Mouse (Mus musculus) heart, embryonic 15.5 days (tissue): ENCODE measurements around the gene P2rx3. TPM values are rescaled to one million over a fixed set of nuclear protein-coding genes. Genes with fewer than 3 reads are reported as not detected.

ENCODE experiments used
- ATAC-seq: fragments of 200-750 bp; cut with Nextera tagmentation; replicated peaks from 2 replicates; pipeline ENCODE4 v1.8.0; 2017; ENCODE audit warnings: low read depth, moderate TSS enrichment; ENCODE audit not compliant: insufficient number of reproducible peaks, insufficient read depth, low FRiP score
- H3K27ac ChIP-seq: fragments of 300-500 bp; sonication (generic); 2 replicates; pipeline ENCODE4 v1.5.1; 2015; ENCODE audit warnings: mild to moderate bottlenecking, inconsistent platforms
- H3K27me3 ChIP-seq: fragments of 300-500 bp; sonication (generic); 2 replicates; pipeline ENCODE4 v1.6.1; 2015; ENCODE audit warnings: inconsistent platforms
- H3K36me3 ChIP-seq: fragments of 300-500 bp; sonication (generic); 2 replicates; pipeline ENCODE4 v1.6.1; 2015; ENCODE audit warnings: mild to moderate bottlenecking, inconsistent platforms
- H3K4me1 ChIP-seq: fragments of 300-500 bp; sonication (generic); replicated peaks from 2 replicates; pipeline ENCODE4 v1.6.1; 2015; ENCODE audit warnings: inconsistent platforms
- H3K4me2 ChIP-seq: fragments of 300-500 bp; sonication (generic); 2 replicates; pipeline ENCODE4 v1.6.1; 2015; ENCODE audit warnings: inconsistent platforms, mild to moderate bottlenecking, moderate library complexity
- H3K4me3 ChIP-seq: fragments of 300-500 bp; sonication (generic); 2 replicates; pipeline ENCODE4 v1.5.1; 2015; ENCODE audit warnings: mild to moderate bottlenecking, inconsistent platforms
- H3K9ac ChIP-seq: fragments of 300-500 bp; sonication (generic); 2 replicates; pipeline ENCODE4 v1.6.1; 2015; ENCODE audit warnings: mild to moderate bottlenecking, inconsistent platforms
- H3K9me3 ChIP-seq: fragments of 300-500 bp; sonication (generic); replicated peaks from 2 replicates; pipeline ENCODE4 v1.6.1; 2016; ENCODE audit warnings: inconsistent platforms
- WGBS: fragments of 180-500 bp; shearing (Covaris S2); methylation state at CpG from one replicate; pipeline ENCODE4 v1.1.7; 2015; ENCODE audit warnings: mixed read lengths; 5-methylcytosine and 5-hydroxymethylcytosine counted together
- polyA plus RNA-seq: library from polyadenylated mRNA; unstranded; fragments of >200 nt; fragmentation: Nextera tagmentation; extraction: Ambion mirVana; gene quantifications from 2 replicates; pipeline ENCODE4 v1.2.1, GENCODE M21; 2015

Gene P2rx3
- polyA plus RNA-seq, 1 experiment from 2014 or later: 0.33 TPM

DNA sequence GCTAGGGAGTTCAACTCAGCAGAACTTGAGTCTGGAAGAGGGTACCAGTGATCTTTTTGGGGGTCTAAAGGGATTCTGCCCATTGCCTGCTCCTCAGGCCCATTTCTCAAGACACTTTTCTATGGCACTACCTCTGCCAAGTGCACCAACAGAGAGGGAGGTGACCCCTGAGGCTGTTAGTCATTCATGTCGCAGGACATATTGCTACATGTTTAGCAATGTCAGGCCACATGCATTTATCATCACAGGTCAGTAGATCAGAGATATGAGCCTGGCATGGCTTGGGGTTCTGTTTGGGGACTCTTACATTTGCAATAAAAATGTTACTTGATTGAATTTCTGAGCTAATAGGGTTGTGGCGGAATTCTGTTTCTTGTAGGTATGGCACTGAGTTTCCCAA is 61.7 kb downstream of the P2rx3 start:
- Histone ChIP-seq H3K4me3 (no peak overlapping the region), H3K36me3 (no peaks in the 10 kb centered on the region), H3K4me2 (no peak overlapping the region), H3K4me1 (no peaks in the 10 kb centered on the region), H3K9ac (no peak overlapping the region), H3K27ac (no peak overlapping the region), H3K9me3 (no peaks in the 10 kb centered on the region), H3K27me3 (no peaks in the 10 kb centered on the region)
- ATAC-seq: no peak
- 82% methylated on average over 2 of the region's 2 CpGs for WGBS

DNA sequence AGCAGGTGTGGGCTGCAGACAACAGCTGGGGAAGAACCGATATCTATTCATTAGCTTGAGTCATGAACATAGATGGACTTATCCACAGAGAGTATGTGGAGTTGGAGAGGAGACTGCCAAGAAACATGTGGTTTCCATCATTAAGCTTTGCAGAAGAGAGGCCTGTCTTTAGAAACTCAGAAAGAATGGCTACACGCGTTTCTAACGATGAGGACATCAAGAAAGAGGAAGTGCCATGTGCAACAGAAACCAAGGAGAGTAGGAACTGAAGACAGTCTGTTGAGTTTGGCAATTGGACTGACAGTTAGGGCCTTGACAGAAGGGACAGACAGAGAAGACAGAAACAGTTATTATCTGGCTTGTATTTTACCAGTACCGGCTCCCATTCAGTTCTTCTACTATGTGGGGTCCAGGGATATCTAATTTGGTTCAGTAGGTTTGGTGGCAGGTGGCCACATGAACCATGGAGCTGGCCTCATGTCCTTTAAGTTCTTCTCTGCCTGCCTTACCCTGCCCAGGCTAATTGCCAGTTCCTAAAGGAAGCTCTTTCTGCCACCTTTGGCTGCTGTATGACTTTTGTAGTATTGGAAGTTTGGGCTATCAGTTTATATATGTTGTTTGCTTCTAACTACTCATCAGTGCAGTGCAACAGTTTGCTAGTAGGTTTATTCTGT is 69.8 kb downstream of the P2rx3 start:
- Histone ChIP-seq H3K27ac (no peak overlapping the region), H3K9me3 (no peaks in the 10 kb centered on the region), H3K9ac (no peak overlapping the region), H3K4me1 (no peaks in the 10 kb centered on the region), H3K4me3 (no peak overlapping the region), H3K4me2 (no peak overlapping the region), H3K36me3 (no peaks in the 10 kb centered on the region), H3K27me3 (no peaks in the 10 kb centered on the region)
- no peak for ATAC-seq
- WGBS: 76% methylated on average over 5 of the region's 5 CpGs

DNA sequence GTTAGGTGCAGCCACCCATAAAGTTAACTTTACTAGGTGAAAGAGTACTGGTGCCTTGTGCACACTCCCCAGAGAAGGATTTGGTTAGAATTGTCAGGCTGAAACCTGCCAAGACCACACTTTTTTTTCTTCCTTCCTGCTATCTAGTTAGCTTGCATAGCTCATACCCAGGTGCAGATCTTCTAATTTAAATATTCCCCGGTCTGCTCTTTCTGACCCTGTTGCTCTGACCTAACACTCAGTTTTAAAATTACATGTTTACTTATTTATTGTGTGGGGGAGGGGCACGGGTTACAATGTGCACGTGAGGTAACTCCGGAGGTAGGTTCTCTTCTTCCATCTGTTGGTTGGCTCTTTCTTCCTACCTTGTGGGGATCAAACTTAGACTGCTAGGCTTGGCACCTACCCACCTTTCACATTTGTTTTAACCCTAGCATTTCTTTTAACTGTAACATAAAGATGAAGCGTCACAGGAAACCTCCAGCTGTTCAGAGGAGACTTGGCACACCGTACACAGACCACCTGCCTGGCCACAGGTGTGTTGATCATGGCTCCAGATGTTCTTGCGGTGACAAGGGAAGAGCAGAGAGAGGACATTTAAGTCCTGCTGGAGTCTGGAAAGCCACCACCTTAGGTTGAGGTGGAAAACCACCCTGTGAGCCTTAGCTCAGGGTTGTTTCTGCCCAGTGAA is 73.0 kb downstream of the P2rx3 start:
- H3K27me3 ChIP-seq: no peaks in the 10 kb centered on the region
- no peak overlapping the region for H3K4me3 ChIP-seq
- H3K4me1 ChIP-seq: no peaks in the 10 kb centered on the region
- no peak overlapping the region for H3K4me2 ChIP-seq
- ATAC-seq: no peak
- no peaks in the 10 kb centered on the region for H3K36me3 ChIP-seq
- H3K27ac ChIP-seq: no peak overlapping the region
- 86% methylated on average over 7 of the region's 7 CpGs for WGBS
- no peaks in the 10 kb centered on the region for H3K9me3 ChIP-seq
- no peak overlapping the region for H3K9ac ChIP-seq

DNA sequence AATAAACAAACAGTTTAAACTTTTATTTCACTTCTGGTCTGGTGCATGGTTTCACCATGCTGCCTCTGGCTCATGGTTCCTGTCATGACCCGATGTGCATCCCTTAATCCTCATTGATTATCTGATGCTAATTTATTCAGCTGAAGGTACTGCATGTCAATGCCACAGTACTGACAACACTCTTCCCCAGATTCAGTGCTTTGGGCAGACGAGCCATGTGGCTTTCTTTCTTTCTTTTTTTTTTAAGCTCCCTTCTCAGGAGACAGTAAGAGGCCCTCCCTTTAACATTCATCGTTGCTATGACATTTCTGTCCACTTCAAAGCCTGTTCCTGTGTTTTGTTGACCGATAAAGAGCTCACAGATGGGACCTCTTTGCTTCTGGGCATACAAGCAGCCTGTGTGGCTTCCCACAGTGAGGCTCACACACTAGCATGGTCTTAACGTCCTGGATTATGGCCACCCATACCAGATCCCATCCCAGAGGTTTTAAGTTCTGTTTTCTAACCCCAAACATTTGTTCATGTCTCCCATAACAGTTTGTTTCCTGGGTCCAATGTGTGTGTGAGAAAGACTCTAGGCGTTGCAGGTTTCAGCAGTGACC is 74.3 kb downstream of the P2rx3 start:
- H3K4me2 ChIP-seq: no peak overlapping the region
- no peaks in the 10 kb centered on the region for H3K9me3 ChIP-seq
- peaks cover 3% of the 10 kb centered on the region; the same call in 1 of the 2 replicates for H3K36me3 ChIP-seq
- no peak for ATAC-seq
- H3K27ac ChIP-seq: no peak overlapping the region
- no peaks in the 10 kb centered on the region for H3K27me3 ChIP-seq
- 39% methylated on average over 6 of the region's 6 CpGs for WGBS
- H3K4me3 ChIP-seq: no peak overlapping the region
- H3K4me1 ChIP-seq: no peaks in the 10 kb centered on the region
- H3K9ac ChIP-seq: no peak overlapping the region

DNA sequence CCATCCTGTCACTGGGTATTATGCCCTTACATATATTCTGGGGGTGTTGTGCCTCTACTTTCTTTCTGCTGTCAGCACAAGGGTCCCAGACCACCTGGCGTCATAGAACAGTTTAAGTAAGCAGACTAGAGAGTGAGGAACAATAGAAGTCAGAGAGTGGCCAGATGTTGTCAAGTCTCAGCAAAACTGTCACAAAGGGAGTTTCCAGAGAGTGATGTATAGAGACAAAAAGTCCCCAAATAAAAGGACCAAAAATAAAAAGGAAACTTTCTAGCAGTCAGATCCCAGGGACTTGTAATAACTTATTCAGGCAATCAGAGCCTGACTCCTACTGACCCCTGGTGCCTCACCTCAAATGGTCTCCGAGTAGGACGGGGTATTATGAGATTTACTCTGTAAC is 75.4 kb downstream of the P2rx3 start:
- Histone ChIP-seq H3K9me3 (no peaks in the 10 kb centered on the region), H3K27ac (no peak overlapping the region), H3K4me2 (no peak overlapping the region), H3K9ac (no peak overlapping the region), H3K27me3 (no peaks in the 10 kb centered on the region), H3K4me1 (no peaks in the 10 kb centered on the region), H3K4me3 (no peak overlapping the region), H3K36me3 (peaks cover 7% of the 10 kb centered on the region)
- no peak for ATAC-seq
- WGBS: 82% methylated on average over 3 of the region's 3 CpGs

DNA sequence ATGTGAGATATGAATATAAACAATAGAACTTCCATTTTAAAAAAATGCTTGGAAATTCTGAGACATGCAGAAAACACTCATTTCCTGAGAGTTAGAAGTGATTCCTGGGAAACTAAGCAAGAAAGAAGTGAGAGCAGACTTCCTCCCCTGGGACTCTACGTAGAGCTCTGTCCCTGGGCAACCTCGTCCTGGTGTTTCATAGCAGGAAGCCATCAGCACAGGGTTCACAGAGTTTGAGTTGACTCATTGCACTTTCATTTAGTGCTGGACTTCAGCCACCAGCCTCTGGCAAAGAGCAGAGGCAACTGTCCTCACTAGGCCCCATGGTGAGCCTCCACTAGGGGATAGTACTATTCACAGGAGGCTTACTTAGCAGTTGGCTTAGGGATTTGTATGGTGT is 76.0 kb downstream of the P2rx3 start:
- H3K9me3 ChIP-seq: no peaks in the 10 kb centered on the region
- H3K27ac ChIP-seq: peak overlapping the region; percentile 58; the same call in 1 of the 2 replicates
- no peak overlapping the region for H3K9ac ChIP-seq
- no peaks in the 10 kb centered on the region for H3K27me3 ChIP-seq
- H3K4me3 ChIP-seq: no peak overlapping the region
- 54% methylated on average over 2 of the region's 2 CpGs for WGBS
- ATAC-seq: 0 out of 2 replicates have a peak, but pooled peaks have one; percentile 44
- no peak overlapping the region for H3K4me2 ChIP-seq
- peaks cover 10% of the 10 kb centered on the region for H3K36me3 ChIP-seq
- no peaks in the 10 kb centered on the region for H3K4me1 ChIP-seq

DNA sequence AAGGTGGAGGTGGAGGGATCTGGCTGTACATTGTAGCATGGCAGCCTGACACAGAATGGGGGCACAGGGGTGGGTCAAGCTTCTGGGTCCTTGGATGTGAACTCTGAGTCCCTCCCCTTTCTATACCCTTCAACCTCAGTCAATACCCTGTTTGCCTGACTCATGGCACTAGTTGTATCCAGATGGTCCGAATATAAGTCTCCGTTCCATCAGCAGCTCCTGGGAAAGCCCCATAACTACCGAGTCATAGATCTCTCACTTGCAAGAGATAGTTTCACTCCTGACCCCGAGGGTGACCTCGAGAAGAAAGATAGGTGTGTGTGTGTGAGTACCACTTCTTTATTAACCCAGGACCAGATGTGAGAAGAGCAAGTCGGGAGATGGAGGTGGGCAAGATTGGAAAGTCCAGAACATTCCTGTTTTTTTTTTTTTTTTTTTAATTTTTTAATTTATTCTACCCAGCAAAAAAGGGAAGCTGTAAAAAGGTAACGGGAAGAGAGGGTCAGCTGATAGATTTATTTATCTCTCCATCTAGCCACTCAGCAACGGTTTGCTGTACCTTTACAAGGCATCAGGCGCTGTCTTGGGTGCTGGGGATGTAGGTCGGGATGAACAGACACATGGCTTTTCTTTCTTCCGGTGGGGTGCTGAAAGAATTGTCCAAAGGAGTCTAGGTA is 78.5 kb downstream of the P2rx3 start:
- 86% methylated on average over 11 of the region's 11 CpGs for WGBS
- Histone ChIP-seq H3K27me3 (no peaks in the 10 kb centered on the region), H3K9ac (no peak overlapping the region), H3K36me3 (peaks cover 15% of the 10 kb centered on the region), H3K4me3 (no peak overlapping the region), H3K4me1 (no peaks in the 10 kb centered on the region), H3K4me2 (no peak overlapping the region), H3K9me3 (no peaks in the 10 kb centered on the region), H3K27ac (no peak overlapping the region)
- ATAC-seq: no peak

DNA sequence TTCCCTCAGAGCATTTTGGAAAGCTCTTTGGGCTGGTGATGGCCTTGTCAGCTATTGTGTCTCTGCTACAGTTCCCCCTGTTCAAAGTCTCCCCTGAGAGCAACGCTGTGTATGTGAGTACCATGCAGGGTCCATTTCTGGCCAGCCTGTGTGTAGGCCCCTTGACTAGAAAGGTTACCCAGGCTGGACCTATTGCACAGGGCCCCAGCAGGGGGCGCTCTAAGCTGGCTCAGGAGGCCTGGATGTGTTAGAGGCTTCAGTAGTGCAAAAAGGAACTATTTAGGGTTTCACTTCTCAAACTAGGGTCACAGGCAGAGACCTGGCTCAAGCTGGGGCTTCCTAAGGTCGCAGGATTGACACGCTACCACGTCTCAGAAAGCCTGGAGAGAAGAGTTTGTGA is 81.0 kb downstream of the P2rx3 start:
- Histone ChIP-seq H3K36me3 (peaks cover 21% of the 10 kb centered on the region), H3K4me1 (no peaks in the 10 kb centered on the region), H3K4me3 (no peak overlapping the region), H3K27me3 (no peaks in the 10 kb centered on the region), H3K9me3 (no peaks in the 10 kb centered on the region), H3K27ac (no peak overlapping the region), H3K4me2 (no peak overlapping the region), H3K9ac (no peak overlapping the region)
- ATAC-seq: no peak
- 61% methylated on average over 5 of the region's 5 CpGs for WGBS

DNA sequence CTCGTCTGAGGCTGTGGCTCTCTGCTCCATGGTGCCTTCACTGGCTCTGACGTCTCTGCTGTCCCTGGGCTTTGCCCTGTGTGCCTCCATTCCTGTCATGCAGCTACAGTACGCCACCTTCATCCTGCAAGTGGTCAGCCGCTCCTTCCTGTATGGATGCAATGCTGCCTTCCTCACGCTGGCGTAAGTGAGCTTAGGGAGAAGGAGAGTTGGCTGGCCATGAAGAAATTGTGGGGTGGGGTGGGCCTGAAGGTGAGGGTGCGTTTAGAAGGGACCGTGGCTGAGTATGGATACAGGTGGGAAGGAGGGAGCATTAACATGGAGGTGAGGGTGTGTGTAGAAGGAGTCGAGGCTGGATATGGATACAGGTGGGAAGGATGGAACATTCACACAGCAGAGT is 81.8 kb downstream of the P2rx3 start:
- peaks cover 27% of the 10 kb centered on the region for H3K36me3 ChIP-seq
- WGBS: 82% methylated on average over 9 of the region's 9 CpGs

DNA sequence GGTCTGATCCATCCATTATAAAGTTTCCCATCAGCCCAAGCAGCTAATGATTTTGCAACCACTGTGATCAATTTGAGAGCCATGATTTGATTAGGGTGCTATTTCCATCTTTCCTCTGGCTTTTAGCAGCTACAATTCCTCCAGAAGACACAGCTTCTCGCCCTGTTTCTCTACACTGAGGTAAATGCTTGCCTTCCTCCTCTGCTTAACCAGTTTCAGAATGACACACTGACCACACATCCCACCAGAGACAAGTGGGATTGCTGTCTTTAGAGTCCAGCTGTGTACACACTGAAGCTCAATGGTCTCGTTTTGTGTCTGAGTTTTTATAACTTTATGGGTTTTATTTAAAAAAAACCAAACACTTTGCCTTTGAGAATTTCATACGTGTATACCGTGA is 84.6 kb downstream of the P2rx3 start:
- Histone ChIP-seq H3K4me1 (no peaks in the 10 kb centered on the region), H3K4me2 (no peak overlapping the region), H3K27ac (no peak overlapping the region), H3K9me3 (no peaks in the 10 kb centered on the region), H3K27me3 (no peaks in the 10 kb centered on the region), H3K4me3 (no peak overlapping the region), H3K9ac (no peak overlapping the region), H3K36me3 (peaks cover 41% of the 10 kb centered on the region)
- ATAC-seq: no peak
- WGBS: 76% methylated on average over 4 of the region's 4 CpGs

More for the DNA sequence above, 81.8 kb downstream of the P2rx3 start:
- Histone ChIP-seq H3K4me1 (no peaks in the 10 kb centered on the region), H3K9me3 (no peaks in the 10 kb centered on the region), H3K9ac (no peak overlapping the region), H3K27me3 (no peaks in the 10 kb centered on the region), H3K27ac (no peak overlapping the region), H3K4me3 (no peak overlapping the region), H3K4me2 (no peak overlapping the region)
- no peak for ATAC-seq

DNA sequence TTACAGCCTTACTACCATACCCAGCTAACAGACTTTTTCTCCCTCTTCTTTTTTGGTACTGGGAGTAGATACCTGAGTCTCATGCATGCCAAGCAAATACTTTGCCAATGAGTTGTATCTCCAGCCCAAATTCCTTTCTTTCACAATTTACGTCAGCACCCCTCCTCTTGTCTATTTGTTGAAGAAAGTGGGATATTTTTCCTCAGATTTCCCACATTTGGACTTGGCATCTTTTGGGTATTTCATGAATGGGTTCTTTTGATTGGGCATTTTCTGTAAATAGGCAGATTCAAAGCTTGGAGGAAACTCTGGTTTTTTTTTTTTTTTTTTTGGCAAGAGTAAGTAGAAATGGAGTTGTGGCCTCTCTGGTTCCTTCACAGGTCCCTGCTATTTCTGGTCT is 85.0 kb downstream of the P2rx3 start:
- Histone ChIP-seq H3K36me3 (peaks cover 41% of the 10 kb centered on the region), H3K27me3 (no peaks in the 10 kb centered on the region), H3K4me1 (no peaks in the 10 kb centered on the region), H3K9ac (no peak overlapping the region), H3K4me3 (no peak overlapping the region), H3K4me2 (no peak overlapping the region), H3K9me3 (no peaks in the 10 kb centered on the region), H3K27ac (no peak overlapping the region)
- WGBS: 81% methylated on average over 1 of the region's 1 CpGs
- ATAC-seq: no peak
